Mouse (Mus musculus) midbrain, embryonic 10.5 days (tissue): ENCODE results near the gene Aplnr. TPM values are rescaled to one million over a fixed set of nuclear protein-coding genes. Genes with fewer than 3 reads are reported as not detected.
A peak's percentile ranks its signal among the peaks of the same experiment; 100 is the strongest.

Experiments
- DNase-seq: peaks from one replicate; pipeline ENCODE4 v3.0.0-alpha.2; 2017; ENCODE audit warnings: low spot score
- H3K27ac ChIP-seq: fragments of 300-500 bp; sonication (generic); replicated peaks from 2 replicates; pipeline ENCODE4 v1.5.1; 2016; ENCODE audit warnings: mild to moderate bottlenecking
- H3K27me3 ChIP-seq: fragments of 300-500 bp; sonication (generic); 2 replicates; pipeline ENCODE4 v1.6.1; 2016; ENCODE audit warnings: low read depth, mild to moderate bottlenecking; ENCODE audit not compliant: poor library complexity, severe bottlenecking
- H3K36me3 ChIP-seq: fragments of 300-500 bp; sonication (generic); 2 replicates; pipeline ENCODE4 v1.6.1; 2016; ENCODE audit warnings: mild to moderate bottlenecking, moderate library complexity
- H3K4me1 ChIP-seq: fragments of 300-500 bp; sonication (generic); 2 replicates; pipeline ENCODE4 v1.6.1; 2016
- H3K4me3 ChIP-seq: fragments of 300-500 bp; sonication (generic); 2 replicates; pipeline ENCODE4 v1.5.1; 2016; ENCODE audit warnings: mild to moderate bottlenecking, moderate library complexity
- H3K9me3 ChIP-seq: fragments of 300-500 bp; sonication (generic); replicated peaks from 2 replicates; pipeline ENCODE4 v1.6.1; 2016; ENCODE audit warnings: mild to moderate bottlenecking
- WGBS: fragments of 180-500 bp; shearing (Covaris S2); methylation state at CpG from one replicate; pipeline ENCODE4 v1.1.7; 2016; 5-methylcytosine and 5-hydroxymethylcytosine counted together
- polyA plus RNA-seq: library from polyadenylated mRNA; unstranded; fragments of >200 nt; fragmentation: Nextera tagmentation; extraction: Ambion mirVana; gene quantifications from 2 replicates; pipeline ENCODE4 v1.2.1, GENCODE M21; 2016

The Aplnr gene
- polyA plus RNA-seq, 1 experiment from 2014 or later: 35.2 TPM

- no peaks in the 10 kb centered on the region for H3K36me3 ChIP-seq
- H3K27me3 ChIP-seq: no peaks in the 10 kb centered on the region
- no peaks in the 10 kb centered on the region for H3K9me3 ChIP-seq
- no peak overlapping the region for H3K4me3 ChIP-seq
- H3K4me1 ChIP-seq: peaks cover 8% of the 10 kb centered on the region
- no peak overlapping the region for H3K27ac ChIP-seq
- no peak for DNase-seq
Observed at GRCm38 (mm10) chr2:85140833-85141232, 4.8 kb downstream of the Aplnr start.

GRCm38 (mm10) chr2:85144908-85145307, 8.9 kb downstream of the Aplnr start:
- DNase-seq: no peak
- 86% methylated on average over 2 of the region's 2 CpGs for WGBS
- Histone ChIP-seq H3K27ac (no peak overlapping the region), H3K4me1 (no peaks in the 10 kb centered on the region), H3K27me3 (no peaks in the 10 kb centered on the region), H3K36me3 (no peaks in the 10 kb centered on the region), H3K4me3 (no peak overlapping the region), H3K9me3 (no peaks in the 10 kb centered on the region)

- 91% methylated on average over 3 of the region's 3 CpGs for WGBS
- no peaks in the 10 kb centered on the region for H3K36me3 ChIP-seq
- no peak overlapping the region for H3K27ac ChIP-seq
- H3K9me3 ChIP-seq: no peaks in the 10 kb centered on the region
- DNase-seq: no peak
- no peaks in the 10 kb centered on the region for H3K27me3 ChIP-seq
- H3K4me1 ChIP-seq: no peaks in the 10 kb centered on the region
- H3K4me3 ChIP-seq: no peak overlapping the region
Observed at GRCm38 (mm10) chr2:85145346-85145745, 9.3 kb downstream of the Aplnr start.

- H3K36me3 ChIP-seq: no peaks in the 10 kb centered on the region
- H3K27ac ChIP-seq: no peak overlapping the region
- H3K9me3 ChIP-seq: no peaks in the 10 kb centered on the region
- 89% methylated on average over 2 of the region's 2 CpGs for WGBS
- H3K4me3 ChIP-seq: no peak overlapping the region
- no peak for DNase-seq
- H3K4me1 ChIP-seq: no peaks in the 10 kb centered on the region
- no peaks in the 10 kb centered on the region for H3K27me3 ChIP-seq
Observed at GRCm38 (mm10) chr2:85147481-85147880, 11.5 kb downstream of the Aplnr start.

- Histone ChIP-seq H3K27me3 (no peaks in the 10 kb centered on the region), H3K27ac (no peak overlapping the region), H3K36me3 (no peaks in the 10 kb centered on the region), H3K4me1 (no peaks in the 10 kb centered on the region), H3K4me3 (no peak overlapping the region), H3K9me3 (no peaks in the 10 kb centered on the region)
- 81% methylated on average over 1 of the region's 1 CpGs for WGBS
- no peak for DNase-seq
Observed at GRCm38 (mm10) chr2:85150373-85150772, 14.3 kb downstream of the Aplnr start.

GRCm38 (mm10) chr2:85151233-85151632, 15.2 kb downstream of the Aplnr start:
- no peaks in the 10 kb centered on the region for H3K9me3 ChIP-seq
- H3K4me1 ChIP-seq: no peaks in the 10 kb centered on the region
- 87% methylated on average over 2 of the region's 2 CpGs for WGBS
- no peak overlapping the region for H3K4me3 ChIP-seq
- no peak overlapping the region for H3K27ac ChIP-seq
- no peak for DNase-seq
- H3K27me3 ChIP-seq: no peaks in the 10 kb centered on the region
- no peaks in the 10 kb centered on the region for H3K36me3 ChIP-seq

GRCm38 (mm10) chr2:85155334-85155733, 19.3 kb downstream of the Aplnr start:
- no peak overlapping the region for H3K4me3 ChIP-seq
- no peaks in the 10 kb centered on the region for H3K36me3 ChIP-seq
- no peak for DNase-seq
- no peaks in the 10 kb centered on the region for H3K27me3 ChIP-seq
- 85% methylated on average over 9 of the region's 9 CpGs for WGBS
- no peak overlapping the region for H3K27ac ChIP-seq
- no peaks in the 10 kb centered on the region for H3K9me3 ChIP-seq
- H3K4me1 ChIP-seq: no peaks in the 10 kb centered on the region

GRCm38 (mm10) chr2:85156136-85156535, 20.1 kb downstream of the Aplnr start:
- no peak overlapping the region for H3K4me3 ChIP-seq
- 93% methylated on average over 5 of the region's 5 CpGs for WGBS
- H3K36me3 ChIP-seq: no peaks in the 10 kb centered on the region
- H3K27ac ChIP-seq: no peak overlapping the region
- no peaks in the 10 kb centered on the region for H3K9me3 ChIP-seq
- no peak for DNase-seq
- no peaks in the 10 kb centered on the region for H3K27me3 ChIP-seq
- peaks cover 7% of the 10 kb centered on the region for H3K4me1 ChIP-seq

- Histone ChIP-seq H3K4me3 (no peak overlapping the region), H3K36me3 (no peaks in the 10 kb centered on the region), H3K9me3 (no peaks in the 10 kb centered on the region), H3K27me3 (no peaks in the 10 kb centered on the region), H3K27ac (no peak overlapping the region), H3K4me1 (peaks cover 19% of the 10 kb centered on the region)
- DNase-seq: no peak
- WGBS: 87% methylated on average over 3 of the region's 3 CpGs
Observed at GRCm38 (mm10) chr2:85157382-85157781, 21.4 kb downstream of the Aplnr start.

- Histone ChIP-seq H3K9me3 (no peaks in the 10 kb centered on the region), H3K27ac (peak overlapping the region; percentile 72), H3K36me3 (no peaks in the 10 kb centered on the region), H3K27me3 (no peaks in the 10 kb centered on the region), H3K4me3 (no peak overlapping the region), H3K4me1 (peaks cover 28% of the 10 kb centered on the region)
- DNase-seq: no peak
- WGBS: 84% methylated on average over 4 of the region's 4 CpGs
Observed at GRCm38 (mm10) chr2:85160901-85161637, 25.0 kb downstream of the Aplnr start.

GRCm38 (mm10) chr2:85161638-85162093, 25.6 kb downstream of the Aplnr start:
- Histone ChIP-seq H3K4me1 (peaks cover 28% of the 10 kb centered on the region), H3K36me3 (no peaks in the 10 kb centered on the region), H3K27me3 (no peaks in the 10 kb centered on the region), H3K4me3 (no peak overlapping the region), H3K27ac (peak overlapping the region; percentile 72), H3K9me3 (no peaks in the 10 kb centered on the region)
- 23% methylated on average over 1 of the region's 1 CpGs for WGBS
- DNase-seq: no peak

- WGBS: 57% methylated on average over 7 of the region's 7 CpGs
- DNase-seq: peak; percentile 33
- Histone ChIP-seq H3K27ac (0 out of 2 replicates have a peak overlapping the region, but pooled peaks have one; percentile 6), H3K4me1 (peaks cover 28% of the 10 kb centered on the region), H3K36me3 (no peaks in the 10 kb centered on the region), H3K9me3 (no peaks in the 10 kb centered on the region), H3K4me3 (no peak overlapping the region), H3K27me3 (no peaks in the 10 kb centered on the region)
Observed at GRCm38 (mm10) chr2:85163311-85164047, 27.5 kb downstream of the Aplnr start.

- no peak overlapping the region for H3K27ac ChIP-seq
- no peaks in the 10 kb centered on the region for H3K27me3 ChIP-seq
- H3K4me3 ChIP-seq: no peak overlapping the region
- peaks cover 9% of the 10 kb centered on the region for H3K4me1 ChIP-seq
- 77% methylated on average over 1 of the region's 1 CpGs for WGBS
- no peaks in the 10 kb centered on the region for H3K36me3 ChIP-seq
- no peak for DNase-seq
- no peaks in the 10 kb centered on the region for H3K9me3 ChIP-seq
Observed at GRCm38 (mm10) chr2:85167624-85168023, 31.6 kb downstream of the Aplnr start.
